Mouse (Mus musculus) C2C12 (cell line): ENCODE data around the gene Fibin. TPM values are rescaled to one million over a fixed set of nuclear protein-coding genes. Genes with fewer than 3 reads are reported as not detected.

Experiments
- H3K27me3 ChIP-seq: one replicate; pipeline ENCODE4 v1.6.1; 2011; ENCODE audit not compliant: control insufficient read depth, insufficient read depth, insufficient read length
- H3K36me3 ChIP-seq: one replicate; pipeline ENCODE4 v1.6.1; 2011; ENCODE audit not compliant: control insufficient read depth, insufficient read depth
- H3K4me3 ChIP-seq: one replicate; pipeline ENCODE4 v1.5.1; 2011; ENCODE audit warnings: mild to moderate bottlenecking, control low read depth; ENCODE audit not compliant: poor library complexity, insufficient read depth, severe bottlenecking
- H3K79me2 ChIP-seq: one replicate; pipeline ENCODE4 v1.6.1; 2011; ENCODE audit not compliant: control insufficient read depth, insufficient read depth
- H3K79me3 ChIP-seq: one replicate; pipeline ENCODE4 v1.6.1; 2011; ENCODE audit warnings: low read depth, control low read depth
- H3ac ChIP-seq: one replicate; pipeline ENCODE3; 2011; ENCODE audit warnings: low read depth; ENCODE audit not compliant: control insufficient read depth, insufficient read length
- CEBPB ChIP-seq: IDR thresholded peaks from one replicate; pipeline ENCODE4 v1.6.1; 2011; ENCODE audit warnings: low read depth, mild to moderate bottlenecking, control low read depth, moderate library complexity
- CTCF ChIP-seq: IDR thresholded peaks from one replicate; pipeline ENCODE4 v1.5.1; 2011; ENCODE audit not compliant: control insufficient read depth, insufficient read depth, insufficient read length
- FOSL1 ChIP-seq: IDR thresholded peaks from one replicate; pipeline ENCODE4 v1.8.0; 2011; ENCODE audit warnings: mild to moderate bottlenecking, low read length; ENCODE audit not compliant: poor library complexity, insufficient read depth, severe bottlenecking
- MAX ChIP-seq: IDR thresholded peaks from one replicate; pipeline ENCODE4 v1.6.1; 2011; ENCODE audit warnings: mild to moderate bottlenecking, control low read depth
- MYOD1 ChIP-seq: IDR thresholded peaks from one replicate; pipeline ENCODE4 v1.6.1; 2011; ENCODE audit warnings: low read depth; ENCODE audit not compliant: control insufficient read depth, insufficient read length
- MYOG ChIP-seq: IDR thresholded peaks from one replicate; pipeline ENCODE4 v1.6.1; 2011; ENCODE audit not compliant: control insufficient read depth, insufficient read length; ENCODE audit errors: extremely low read depth
- USF1 ChIP-seq: IDR thresholded peaks from one replicate; pipeline ENCODE4 v1.6.1; 2011; ENCODE audit warnings: low read depth, mild to moderate bottlenecking, control low read depth, moderate library complexity
- polyA plus RNA-seq: library from polyadenylated mRNA; unstranded; fragments of >200 nt; fragmentation: generic; extraction: Trizol; gene quantifications from one replicate; pipeline ENCODE4 v1.2.1, GENCODE M21; 2012; ENCODE audit warnings: missing spikeins

The Fibin gene
- polyA plus RNA-seq, 1 experiment: 0.23 TPM

- TF ChIP-seq MYOG: no peak
- TF ChIP-seq FOSL1: no peak
- TF ChIP-seq CEBPB: no peak
- no peak for TF ChIP-seq CTCF
- no peak for TF ChIP-seq MYOD1
- TF ChIP-seq MAX: no peak
- no peak for TF ChIP-seq USF1
- H3ac ChIP-seq: no peak overlapping the region
- H3K27me3 ChIP-seq: no peaks in the 10 kb centered on the region
Observed at GRCm38 (mm10) chr2:110379811-110380210, 16.8 kb upstream of the Fibin start.

DNA sequence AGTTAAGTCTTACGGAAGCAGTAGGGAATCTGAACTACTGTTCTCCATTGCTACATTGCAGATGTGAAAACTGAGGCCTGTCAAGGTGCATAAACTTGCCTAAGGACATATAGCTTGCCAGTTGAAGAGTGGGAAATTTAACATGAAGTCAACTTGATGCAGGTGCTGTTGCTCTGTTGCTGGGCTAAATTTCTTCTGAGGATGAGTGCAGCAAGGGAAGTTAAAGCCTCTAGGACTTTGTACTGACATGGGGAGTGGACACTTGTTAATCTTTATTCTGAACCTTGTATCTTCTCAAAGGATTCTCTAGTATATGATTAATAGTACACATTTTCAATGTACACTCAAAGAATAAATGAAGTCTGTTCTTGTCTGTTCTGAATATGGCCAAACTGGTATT, 13.7 kb upstream of the Fibin start:
- Histone ChIP-seq H3ac (no peak overlapping the region), H3K4me3 (no peak overlapping the region), H3K36me3 (no peaks in the 10 kb centered on the region), H3K79me3 (no peaks in the 10 kb centered on the region), H3K79me2 (no peaks in the 10 kb centered on the region), H3K27me3 (no peaks in the 10 kb centered on the region)
- no peak for TF ChIP-seq USF1
- no peak for TF ChIP-seq CEBPB

More at GRCm38 (mm10) chr2:110379811-110380210, 16.8 kb upstream of the Fibin start:
- H3K79me2 ChIP-seq: no peaks in the 10 kb centered on the region
- H3K36me3 ChIP-seq: no peaks in the 10 kb centered on the region
- H3K79me3 ChIP-seq: no peaks in the 10 kb centered on the region
- H3K4me3 ChIP-seq: no peak overlapping the region

DNA sequence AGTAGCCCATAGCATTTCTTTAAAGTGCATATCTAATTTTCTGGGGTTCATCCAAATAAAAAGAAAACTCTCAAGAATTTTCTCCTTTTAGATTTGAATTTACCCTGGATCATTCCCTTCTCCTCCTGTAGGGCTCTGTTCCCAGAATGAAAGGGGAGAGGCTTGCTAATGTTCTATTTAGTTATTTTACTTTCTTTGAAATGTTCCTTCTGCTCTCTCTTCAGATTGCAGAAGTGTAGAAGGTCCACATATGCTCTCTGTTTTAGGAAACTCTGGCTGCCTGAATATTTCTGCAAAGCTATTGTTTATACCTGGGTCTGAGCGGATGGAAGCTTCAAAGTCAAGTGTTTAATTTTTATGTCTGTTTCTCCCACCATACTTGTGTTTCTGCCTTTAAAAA, 12.5 kb upstream of the Fibin start:
- TF ChIP-seq FOSL1 (no peak), MYOD1 (no peak), CEBPB (no peak)
- no peaks in the 10 kb centered on the region for H3K79me2 ChIP-seq
- H3K4me3 ChIP-seq: no peak overlapping the region
- no peaks in the 10 kb centered on the region for H3K27me3 ChIP-seq
- no peaks in the 10 kb centered on the region for H3K36me3 ChIP-seq
- H3K79me3 ChIP-seq: no peaks in the 10 kb centered on the region
- H3ac ChIP-seq: no peak overlapping the region

DNA sequence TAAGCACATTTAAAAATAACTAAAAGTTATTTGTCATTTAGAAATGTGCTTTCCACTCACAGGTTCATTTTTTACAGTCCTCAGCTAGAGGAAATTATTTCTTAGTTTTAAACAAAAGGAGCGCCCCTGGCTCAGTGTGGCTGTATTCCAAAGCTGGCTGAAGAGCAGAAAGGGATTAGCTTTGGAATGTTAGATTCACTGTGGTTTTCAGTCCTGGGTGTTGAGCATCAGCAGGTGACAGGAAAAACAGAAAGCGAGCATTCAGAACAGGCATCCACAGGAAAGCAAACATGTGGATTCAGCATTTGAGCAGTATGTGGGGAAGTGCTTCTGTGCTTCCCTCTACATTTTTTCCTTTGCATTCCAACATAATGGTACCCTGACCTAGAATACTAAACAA, 10.2 kb upstream of the Fibin start:
- no peaks in the 10 kb centered on the region for H3K27me3 ChIP-seq
- no peaks in the 10 kb centered on the region for H3K79me3 ChIP-seq
- TF ChIP-seq MYOG: no peak
- no peak for TF ChIP-seq USF1
- TF ChIP-seq MYOD1: no peak
- TF ChIP-seq FOSL1: no peak
- TF ChIP-seq CEBPB: no peak
- H3ac ChIP-seq: no peak overlapping the region
- no peak overlapping the region for H3K4me3 ChIP-seq
- no peaks in the 10 kb centered on the region for H3K79me2 ChIP-seq
- H3K36me3 ChIP-seq: no peaks in the 10 kb centered on the region

- H3K79me2 ChIP-seq: no peaks in the 10 kb centered on the region
- no peak for TF ChIP-seq CTCF
- no peaks in the 10 kb centered on the region for H3K27me3 ChIP-seq
- H3K36me3 ChIP-seq: no peaks in the 10 kb centered on the region
- H3K4me3 ChIP-seq: no peak overlapping the region
- no peaks in the 10 kb centered on the region for H3K79me3 ChIP-seq
- no peak overlapping the region for H3ac ChIP-seq
Observed at GRCm38 (mm10) chr2:110367382-110367887, 4.5 kb upstream of the Fibin start.

DNA sequence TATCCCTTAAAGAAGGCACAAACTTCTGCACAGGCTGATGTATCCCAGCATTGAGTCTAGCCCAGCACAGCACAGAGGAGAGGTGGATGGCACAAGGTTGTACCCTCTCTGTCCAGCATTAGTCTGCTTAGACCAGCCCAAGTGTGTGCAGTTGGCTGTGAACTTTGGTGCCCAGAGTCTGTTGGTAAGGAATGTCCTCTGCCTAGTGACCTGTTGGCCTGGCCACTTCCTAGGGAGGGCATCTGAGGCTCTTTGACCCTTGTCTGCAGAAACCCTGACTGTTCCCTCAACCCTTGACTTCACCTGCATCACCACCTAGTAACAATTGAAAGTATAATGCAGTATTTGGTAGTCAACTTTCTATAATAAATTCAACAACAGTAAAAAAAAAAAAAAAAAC, 2.4 kb upstream of the Fibin start:
- H3K79me2 ChIP-seq: no peaks in the 10 kb centered on the region
- H3K79me3 ChIP-seq: no peaks in the 10 kb centered on the region
- TF ChIP-seq USF1: no peak
- TF ChIP-seq CTCF: no peak
- TF ChIP-seq MYOG: no peak
- no peak for TF ChIP-seq MAX
- no peak for TF ChIP-seq MYOD1
- no peak for TF ChIP-seq CEBPB
- no peak for TF ChIP-seq FOSL1
- H3K27me3 ChIP-seq: no peaks in the 10 kb centered on the region
- no peaks in the 10 kb centered on the region for H3K36me3 ChIP-seq
- H3ac ChIP-seq: no peak overlapping the region
- H3K4me3 ChIP-seq: no peak overlapping the region

DNA sequence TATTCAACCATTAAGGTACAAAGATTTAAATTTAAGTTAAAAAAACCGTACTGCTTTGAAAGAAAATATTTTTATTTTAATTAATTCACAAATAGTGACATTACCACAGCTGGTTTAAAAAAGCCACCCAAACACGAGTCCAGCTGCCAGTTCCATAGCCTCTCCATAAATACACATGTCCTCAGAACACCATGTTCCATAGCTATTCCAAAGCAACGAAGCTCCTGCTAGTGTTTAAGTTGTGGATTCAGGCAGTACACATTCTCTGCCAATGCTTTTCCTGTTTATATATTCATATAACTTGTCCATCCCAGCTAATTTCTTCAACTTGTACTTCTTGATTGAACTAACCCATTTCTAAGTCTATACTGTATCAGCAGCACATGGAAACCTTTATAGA, 872 bp upstream of the Fibin start:
- no peak overlapping the region for H3K4me3 ChIP-seq
- H3K79me3 ChIP-seq: no peaks in the 10 kb centered on the region
- no peaks in the 10 kb centered on the region for H3K27me3 ChIP-seq
- no peak overlapping the region for H3ac ChIP-seq
- no peaks in the 10 kb centered on the region for H3K36me3 ChIP-seq
- H3K79me2 ChIP-seq: no peaks in the 10 kb centered on the region
- TF ChIP-seq CEBPB (no peak), MAX (no peak), FOSL1 (no peak), MYOD1 (no peak), CTCF (no peak), MYOG (no peak), USF1 (no peak)
